Mouse (Mus musculus) layer of hippocampus, adult 8-10 months (tissue): ENCODE data around the gene Bbs1. TPM values are rescaled to one million over a fixed set of nuclear protein-coding genes. Genes with fewer than 3 reads are reported as not detected.
"Not testable (repeated sequence)": the region's sequence is repeated elsewhere in the genome, so short reads cannot be mapped to it uniquely, and the experiment has no call there.

Source experiments
- DNase-seq, 2 experiments: peaks; one replicate each; pipeline ENCODE4 v3.0.0; 2022; ENCODE audit warnings: low spot score in 2 of 2
- total RNA-seq, 4 experiments: library from RNA; stranded (reverse); gene quantifications; 2 replicates each; pipeline ENCODE4 v1.2.4; 2022

The Bbs1 gene
- total RNA-seq, 4 experiments from 2014 or later, result 32.7 to 45.2 (median 39.3) TPM

DNA sequence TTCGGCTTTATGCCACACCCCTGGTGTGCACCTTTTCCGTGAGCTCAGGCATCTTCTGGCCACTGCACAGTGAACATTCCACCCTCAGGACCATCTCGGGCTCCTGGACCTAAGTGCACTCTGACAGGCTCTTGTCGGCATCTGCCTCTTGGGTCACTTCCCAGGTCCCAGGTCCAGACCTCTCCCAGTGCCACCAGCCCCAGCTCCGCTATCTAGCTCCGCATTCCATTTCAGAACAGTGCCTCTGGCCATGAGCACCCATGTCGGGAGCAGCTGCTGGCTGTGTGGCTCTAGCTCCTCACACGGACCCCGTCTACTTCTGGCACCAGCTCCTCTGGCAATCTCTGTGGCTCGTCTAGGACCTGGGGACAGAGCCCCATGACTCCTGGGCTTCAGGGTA is 16.6 kb downstream of the Bbs1 start:
- DNase-seq, result no peak

- no peak for DNase-seq
Measured at GRCm38 (mm10) chr19:4883961-4884360, 22.5 kb downstream of the Bbs1 start.

DNA sequence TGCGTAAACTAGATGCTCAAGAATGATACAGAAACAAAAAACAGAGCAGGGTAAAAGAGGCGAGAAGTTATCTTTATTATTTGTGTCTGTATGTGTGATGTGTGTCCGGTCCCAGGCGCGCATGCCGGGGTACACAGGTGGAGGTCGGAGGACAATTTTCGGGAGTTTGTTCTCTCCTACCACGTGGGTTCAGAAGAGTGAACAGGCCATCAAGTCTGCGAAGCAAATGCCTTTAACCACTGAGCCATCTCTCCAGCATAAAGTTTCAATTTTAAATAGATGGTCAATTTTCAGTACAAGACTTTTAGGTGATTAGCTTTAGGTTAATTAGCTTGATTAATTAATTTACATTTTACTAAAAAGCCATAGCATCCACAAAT is 27.1 kb downstream of the Bbs1 start:
- no peak for DNase-seq

- DNase-seq, result peak; percentile 94 to 95
Measured at GRCm38 (mm10) chr19:4878405-4879323, 27.8 kb downstream of the Bbs1 start, which contains the start of gene Zdhhc24. TSS of gene Zdhhc24 (plus strand) at chr19:4878668.

- DNase-seq, result no peak
Measured at GRCm38 (mm10) chr19:4877785-4878184, 28.6 kb downstream of the Bbs1 start, which contains the start of gene Actn3. TSS of gene Actn3 (minus strand) at chr19:4877909.

DNA sequence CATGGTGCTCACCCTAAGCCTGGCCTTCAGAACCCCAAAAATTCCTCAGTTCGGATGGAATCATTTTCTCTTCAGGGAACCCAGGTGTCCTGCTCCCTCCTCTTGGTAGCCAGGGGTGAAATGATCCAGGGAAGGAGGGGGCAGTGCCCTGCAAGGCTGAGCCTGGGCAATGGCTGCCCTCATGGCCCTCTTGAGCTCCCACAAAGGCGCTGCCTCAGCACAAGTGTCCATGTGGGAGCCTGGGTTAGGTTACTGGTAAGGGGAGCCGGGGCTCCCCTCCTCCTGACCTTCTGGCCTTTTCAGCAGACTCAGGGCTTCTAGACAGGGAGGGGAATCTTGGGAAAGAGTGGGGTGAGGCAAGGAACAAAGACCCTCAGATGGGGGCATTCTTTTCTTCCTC is 29.7 kb downstream of the Bbs1 start:
- no peak for DNase-seq

GRCm38 (mm10) chr19:4876241-4876640 is 30.2 kb downstream of the Bbs1 start:
- DNase-seq, result no peak

DNA sequence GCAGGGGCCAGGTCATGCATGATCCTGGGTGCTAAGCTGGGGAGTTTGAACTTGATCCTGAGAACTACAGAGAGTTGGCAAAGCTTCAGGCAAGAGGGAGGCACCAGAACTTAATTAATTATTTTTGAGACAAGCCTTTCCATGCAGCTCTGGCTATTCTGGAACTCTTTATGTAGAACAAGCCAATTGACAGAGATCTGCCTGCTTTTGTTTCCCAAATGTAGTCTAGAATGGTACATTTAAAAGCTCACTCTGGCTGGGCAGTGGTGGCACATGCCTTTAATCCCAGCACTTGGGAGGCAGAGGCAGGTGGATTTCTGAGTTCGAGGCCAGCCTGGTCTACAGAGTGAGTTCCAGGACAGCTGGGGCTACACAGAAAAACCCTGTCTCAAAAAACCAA is 31.8 kb downstream of the Bbs1 start:
- DNase-seq, result not testable (repeated sequence)

DNA sequence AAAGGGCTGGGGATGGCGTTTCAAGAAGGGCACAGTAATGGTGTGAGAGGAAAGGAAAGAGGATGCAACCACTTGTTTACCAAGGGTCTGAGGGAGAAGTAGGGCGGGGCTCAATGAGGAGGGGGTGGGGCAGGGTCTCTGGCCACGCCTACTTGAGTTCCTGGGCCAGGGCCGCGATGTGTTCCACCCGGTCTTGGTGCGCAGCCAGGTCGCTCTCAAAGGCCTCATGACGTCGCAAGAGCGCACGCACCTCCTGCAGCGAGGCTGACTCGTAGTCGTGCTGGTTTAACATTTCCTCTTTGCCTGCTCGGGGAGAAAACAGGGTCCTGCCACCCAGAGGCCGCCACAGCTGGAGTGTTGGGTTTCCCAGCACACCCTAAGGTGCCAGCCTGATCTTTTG is 41.3 kb downstream of the Bbs1 start:
- DNase-seq, result no peak

GRCm38 (mm10) chr19:4863048-4863447 is 43.4 kb downstream of the Bbs1 start:
- no peak for DNase-seq

- no peak for DNase-seq
Measured at GRCm38 (mm10) chr19:4859081-4859480, 47.3 kb downstream of the Bbs1 start.

- DNase-seq, result no peak
Measured at GRCm38 (mm10) chr19:4855951-4856350, 50.5 kb downstream of the Bbs1 start.

- DNase-seq, result no peak
Measured at GRCm38 (mm10) chr19:4855470-4855820, 51.0 kb downstream of the Bbs1 start.

DNA sequence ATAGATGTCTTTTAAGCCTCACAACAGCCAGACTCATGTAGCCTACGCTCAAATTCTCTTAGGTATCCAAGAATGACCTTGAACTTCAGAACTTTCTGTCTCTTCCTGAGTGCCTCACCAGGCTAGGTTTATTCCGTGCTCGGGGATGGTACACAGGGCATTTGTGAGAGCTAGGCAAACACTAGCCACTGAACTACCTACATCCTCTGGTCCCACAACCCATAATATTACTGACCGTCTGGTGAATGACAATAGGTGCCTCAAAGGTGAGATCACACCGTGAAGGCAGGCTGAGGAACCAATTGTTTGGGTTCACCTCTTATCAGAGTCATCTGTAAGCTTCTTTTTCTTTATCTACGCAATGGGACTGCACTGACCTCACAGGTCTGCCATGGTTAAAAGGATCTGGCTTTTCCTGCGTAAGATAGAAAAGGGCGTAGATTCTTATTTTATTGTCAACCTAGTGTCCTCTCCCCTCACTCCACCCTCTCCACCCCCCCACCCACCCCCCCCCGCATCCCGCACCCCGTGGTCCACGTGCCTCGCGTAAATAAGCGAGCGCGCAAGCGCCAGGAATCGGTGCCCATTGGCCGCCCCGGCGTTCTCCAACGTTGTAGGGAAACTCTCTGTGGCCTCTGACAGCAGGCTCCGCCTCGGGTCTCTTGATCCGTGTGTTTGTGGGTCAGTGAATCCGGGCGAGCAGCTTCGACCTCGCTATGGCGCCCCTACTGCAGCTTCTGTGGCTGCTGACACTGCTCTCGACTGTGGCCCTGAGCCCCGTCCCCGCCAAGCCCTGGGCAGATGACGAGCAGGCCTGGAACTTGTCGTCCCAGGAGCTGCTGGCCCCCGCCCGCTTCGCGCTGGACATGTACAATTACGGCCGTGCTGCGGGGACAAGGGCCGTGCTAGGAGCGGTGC is 51.6 kb downstream of the Bbs1 start, which contains the start of gene Ctsf:
Gene Ctsf (plus strand): TSS at position 579 of the 918 bp plus-strand sequence.
- peak; percentile 91 for DNase-seq

DNA sequence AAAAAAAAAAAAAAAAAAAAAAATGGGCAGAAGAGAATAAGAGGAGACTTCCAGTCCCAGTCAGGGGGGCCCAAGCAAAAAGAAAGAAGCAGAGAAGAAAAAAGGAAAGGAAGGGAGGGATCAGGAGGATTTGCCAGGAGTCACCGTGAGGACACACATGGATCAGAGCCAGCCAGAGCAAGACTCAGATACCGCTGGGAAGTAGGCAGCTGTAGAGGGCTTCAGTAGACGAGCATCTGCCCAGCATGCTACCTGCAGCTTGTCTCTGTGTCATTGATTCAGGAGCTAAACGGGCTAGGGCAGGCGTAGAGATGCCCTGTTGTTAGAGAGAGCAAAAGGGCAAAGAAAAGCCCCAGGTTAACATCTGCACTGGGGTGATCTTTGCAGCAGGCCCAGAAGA is 56.1 kb downstream of the Bbs1 start:
- DNase-seq, result no peak

DNA sequence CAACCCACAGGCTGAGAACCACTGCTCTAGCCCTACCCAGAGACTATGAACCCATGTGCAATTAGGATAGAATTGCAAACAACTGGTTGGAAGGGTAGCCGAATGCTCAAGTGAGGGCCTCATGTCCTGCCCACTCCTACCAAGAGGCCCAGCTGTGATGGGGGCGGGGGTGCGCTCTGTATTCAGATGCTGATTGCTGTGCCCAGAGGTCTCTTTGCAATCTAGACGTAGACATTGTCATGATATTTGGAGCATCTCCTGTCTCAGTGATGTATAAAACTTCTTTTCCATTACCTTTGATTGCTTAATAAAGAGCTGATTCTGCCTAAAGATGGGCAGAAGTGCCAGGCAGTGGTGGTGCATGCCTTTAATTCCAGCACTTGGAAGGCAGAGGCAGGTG is 56.6 kb downstream of the Bbs1 start:
- no peak for DNase-seq

- no peak for DNase-seq
Measured at GRCm38 (mm10) chr19:4847490-4847889, 58.9 kb downstream of the Bbs1 start.

DNA sequence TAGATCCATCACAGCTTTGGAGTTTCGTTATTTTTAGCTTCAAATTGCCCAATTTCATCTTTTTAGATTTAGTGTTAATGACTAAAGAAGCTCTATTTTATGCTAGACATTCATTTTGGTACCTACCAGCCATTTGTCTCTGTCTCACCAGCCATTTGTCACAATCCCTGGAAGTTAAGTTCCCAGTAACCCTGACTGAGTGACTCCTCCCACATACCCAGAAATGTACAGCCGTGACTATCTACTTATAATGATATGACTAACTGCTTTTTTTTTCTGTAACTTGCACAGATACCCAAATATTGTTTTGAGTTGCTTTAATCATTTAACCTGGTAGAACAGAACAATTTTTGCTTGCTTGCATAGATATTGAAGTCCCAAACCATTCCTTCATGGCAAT is 60.6 kb downstream of the Bbs1 start:
- no peak for DNase-seq

DNA sequence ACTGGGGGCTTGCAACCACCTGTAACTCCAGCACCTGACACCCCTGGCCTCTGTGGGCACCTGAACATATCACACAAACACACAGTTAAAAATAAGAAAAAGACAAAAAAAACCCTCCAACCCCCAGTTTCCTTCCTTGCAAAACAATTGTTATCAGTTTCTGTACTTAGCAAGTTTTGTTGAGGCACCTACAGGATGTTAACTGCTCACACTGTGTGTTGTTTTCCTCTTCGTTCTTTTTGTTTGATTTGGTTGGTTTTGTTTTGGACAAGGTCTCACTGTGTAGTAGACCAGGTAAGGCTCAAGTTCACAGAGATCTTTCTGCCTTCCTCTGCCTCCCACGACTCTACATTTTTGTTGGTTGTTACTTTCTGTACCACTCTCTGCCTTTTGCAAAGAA is 63.8 kb downstream of the Bbs1 start:
- DNase-seq, result no peak

DNA sequence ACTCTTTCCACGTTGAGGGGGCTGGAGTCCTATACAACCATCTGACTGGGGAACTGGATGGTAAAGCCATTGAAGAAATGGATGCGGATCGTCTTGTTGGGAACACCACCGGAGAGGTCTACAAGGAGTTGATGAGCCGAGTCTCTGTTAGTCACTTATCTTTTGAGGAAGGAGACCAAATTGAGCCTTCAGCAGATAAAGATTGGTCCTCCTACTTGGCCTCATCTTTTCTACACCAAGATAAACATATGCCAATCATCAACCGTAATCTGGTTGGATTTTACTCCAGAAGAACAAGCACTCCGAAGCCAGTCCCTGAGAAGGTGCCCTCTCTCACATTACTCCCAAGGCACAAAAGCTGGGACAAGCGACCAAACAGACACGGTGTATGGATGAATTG is 65.6 kb downstream of the Bbs1 start:
- DNase-seq, result no peak

- DNase-seq, result peak; percentile 95 to 98
Measured at GRCm38 (mm10) chr19:4839149-4839548, 67.3 kb downstream of the Bbs1 start, which contains the start of the genes Ccs and Ccdc87. TSS of gene Ccs (minus strand) at chr19:4839332. TSS of gene Ccdc87 (plus strand) at chr19:4839366.
